Comparison of ENCODE assay signal across 7 mouse cellular contexts in genomic region chr10:120875672-120876463, GRCm38 (mm10). TPM values are rescaled to one million over a fixed set of nuclear protein-coding genes. Genes with fewer than 3 reads are reported as not detected.
DNase-seq lines count a peak whose midpoint lies in the region; ATAC-seq and TF ChIP-seq lines count a peak whose summit lies in the region.

No protein-coding gene starts in this region.

- H3K27ac ChIP-seq in embryonic facial prominence, embryonic 11.5 days (replicated peaks; ENCODE audit: low read depth, low read length), result no peak overlapping the region
- H3K27ac ChIP-seq in kidney, adult 2 months (ENCODE audit: insufficient read depth, low read depth, low read length), result no peak overlapping the region
- no peak overlapping the region for H3K27ac ChIP-seq in limb, embryonic 11.5 days (replicated peaks; ENCODE audit: low read depth, low read length)
- no peak overlapping the region for H3K27ac ChIP-seq in midbrain, embryonic 13.5 days

- TF ChIP-seq CTCF in kidney, adult 2 months (conservative IDR thresholded peaks at IDR 0.05; ENCODE audit: insufficient read depth, insufficient read length, low read depth, low read length), result peak; percentile 97

- H3K9ac ChIP-seq in embryonic facial prominence, embryonic 11.5 days (replicated peaks; ENCODE audit: low read length), result no peak overlapping the region
- no peak overlapping the region for H3K9ac ChIP-seq in limb, embryonic 11.5 days (ENCODE audit: low read length)
- H3K9ac ChIP-seq in midbrain, embryonic 13.5 days (replicated peaks), result no peak overlapping the region

- no peak overlapping the region for H3K4me2 ChIP-seq in embryonic facial prominence, embryonic 11.5 days (ENCODE audit: low read depth, low read length)
- H3K4me2 ChIP-seq in limb, embryonic 11.5 days (ENCODE audit: low read depth, severe bottlenecking), result no peak overlapping the region
- H3K4me2 ChIP-seq in midbrain, embryonic 13.5 days (replicated peaks), result peak overlapping the region; percentile 37

- H3K9me3 ChIP-seq in embryonic facial prominence, embryonic 11.5 days (replicated peaks; ENCODE audit: control insufficient read depth, low read length), result no peaks in the 10 kb centered on the region
- no peaks in the 10 kb centered on the region for H3K9me3 ChIP-seq in limb, embryonic 11.5 days (ENCODE audit: control insufficient read depth, low read length)
- no peaks in the 10 kb centered on the region for H3K9me3 ChIP-seq in midbrain, embryonic 13.5 days

- peak; percentile 95 for DNase-seq in adrenal gland, postnatal 10 days
- DNase-seq in embryonic facial prominence, embryonic 11.5 days (ENCODE audit: low spot score), result peak; percentile 90
- DNase-seq in heart, adult 18-20 months, result peak; percentile 87 to 96
- peak; percentile 82 for DNase-seq in kidney, adult 2 months
- DNase-seq in limb, embryonic 11.5 days (ENCODE audit: low spot score), result peak; percentile 94
- peak; percentile 38 for DNase-seq in spleen, adult 12 weeks (ENCODE audit: low spot score)

- H3K27me3 ChIP-seq in embryonic facial prominence, embryonic 11.5 days (ENCODE audit: control insufficient read depth, insufficient read depth, low read length), result no peaks in the 10 kb centered on the region
- no peaks in the 10 kb centered on the region for H3K27me3 ChIP-seq in kidney, adult 2 months (replicated peaks; ENCODE audit: control insufficient read depth, insufficient read depth, low read length)
- no peaks in the 10 kb centered on the region for H3K27me3 ChIP-seq in limb, embryonic 11.5 days (ENCODE audit: control insufficient read depth, insufficient read depth, low read length)
- H3K27me3 ChIP-seq in midbrain, embryonic 13.5 days, result no peaks in the 10 kb centered on the region

- no peak for ATAC-seq in embryonic facial prominence, embryonic 11.5 days (replicated peaks; ENCODE audit: insufficient number of reproducible peaks, low FRiP score, low TSS enrichment, low read depth)
- no peak for ATAC-seq in limb, embryonic 11.5 days (ENCODE audit: insufficient number of reproducible peaks, low FRiP score, low TSS enrichment, low read depth)
- ATAC-seq in midbrain, embryonic 13.5 days, result peak; percentile 54

- 17% methylated on average over 26 of the region's 26 CpGs for WGBS in embryonic facial prominence, embryonic 11.5 days
- WGBS in kidney, adult 2 months, result 26% methylated on average over 26 of the region's 26 CpGs
- 19% methylated on average over 26 of the region's 26 CpGs for WGBS in limb, embryonic 11.5 days
- WGBS in midbrain, embryonic 13.5 days, result 18% methylated on average over 26 of the region's 26 CpGs

- TF ChIP-seq POLR2A in kidney, adult 2 months (IDR thresholded peaks at IDR 0.05; ENCODE audit: low read depth, low read length), result no peak

- H3K4me3 ChIP-seq in embryonic facial prominence, embryonic 11.5 days (ENCODE audit: low read depth, low read length), result no peak overlapping the region
- H3K4me3 ChIP-seq in kidney, adult 2 months (ENCODE audit: insufficient read depth, low read depth, low read length), result no peak overlapping the region
- no peak overlapping the region for H3K4me3 ChIP-seq in limb, embryonic 11.5 days (ENCODE audit: low read depth, low read length)
- H3K4me3 ChIP-seq in midbrain, embryonic 13.5 days (replicated peaks), result no peak overlapping the region

- no peaks in the 10 kb centered on the region for H3K36me3 ChIP-seq in embryonic facial prominence, embryonic 11.5 days (replicated peaks; ENCODE audit: control insufficient read depth, insufficient read depth, low read depth, low read length)
- no peaks in the 10 kb centered on the region for H3K36me3 ChIP-seq in kidney, adult 2 months (ENCODE audit: control insufficient read depth, insufficient read depth, low read length)
- H3K36me3 ChIP-seq in limb, embryonic 11.5 days (ENCODE audit: control insufficient read depth, insufficient read depth, low read length), result no peaks in the 10 kb centered on the region
- H3K36me3 ChIP-seq in midbrain, embryonic 13.5 days, result no peaks in the 10 kb centered on the region

- no peaks in the 10 kb centered on the region for H3K4me1 ChIP-seq in embryonic facial prominence, embryonic 11.5 days (ENCODE audit: control insufficient read depth, insufficient read depth, low read length)
- H3K4me1 ChIP-seq in kidney, adult 2 months (ENCODE audit: control insufficient read depth, insufficient read depth, low read length), result peaks cover 2% of the 10 kb centered on the region; the same call in 1 of the 2 replicates
- H3K4me1 ChIP-seq in limb, embryonic 11.5 days (ENCODE audit: control insufficient read depth, insufficient read depth, low read length), result peaks cover 29% of the 10 kb centered on the region
- peaks cover 11% of the 10 kb centered on the region; the same call in 1 of the 2 replicates for H3K4me1 ChIP-seq in midbrain, embryonic 13.5 days (replicated peaks)

RNA-seq across cellular contexts. Expression of gene Msrb3, which starts 23.0 kb away (rescaled TPM):
- 10 to 100 TPM; 34.2 to 38.0 TPM for total RNA-seq in adrenal gland, postnatal 10 days (2021)
- 6.4 and 6.6 TPM in 2 replicates for polyA plus RNA-seq in embryonic facial prominence, embryonic 11.5 days (2014; fragmentation: Nextera tagmentation; extraction: Ambion mirVana)
- 10 to 100 TPM; 96.1 to 96.6 TPM for total RNA-seq in heart, adult 18-20 months (2021)
- 7.8 and 9.4 TPM in 2 replicates for polyA plus RNA-seq in kidney, adult 2 months (2012; rRNA removed)
- polyA plus RNA-seq in limb, embryonic 11.5 days (2014; fragmentation: Nextera tagmentation; extraction: Ambion mirVana), result 7.5 and 7.8 TPM in 2 replicates
- polyA plus RNA-seq in midbrain, embryonic 13.5 days (2015; fragmentation: Nextera tagmentation; extraction: Ambion mirVana), result 0.80 and 2.0 TPM in 2 replicates

Comparison
In these comparisons a context has a peak if more than half of its experiments do, and no peak if none do; other contexts are left out.
1. DNase-seq: peak in every context shown above with its lines; median percentile 95 in adrenal gland, postnatal 10 days; 94 in limb, embryonic 11.5 days; 92 in heart, adult 18-20 months; 90 in embryonic facial prominence, embryonic 11.5 days; 82 in kidney, adult 2 months; 38 in spleen, adult 12 weeks.